Mouse (Mus musculus): ENCODE measurements around the gene Klhdc8a. TPM values are rescaled to one million over a fixed set of nuclear protein-coding genes. Genes with fewer than 3 reads are reported as not detected.

The Klhdc8a gene
- polyA plus RNA-seq (2014; fragmentation: Illumina TruSeq; extraction: RNeasy Lipid Tissue Mini Kit (QIAGEN cat#74804); ENCODE audit: insufficient read depth, low read depth, low replicate concordance) = 2.8 TPM

DNA sequence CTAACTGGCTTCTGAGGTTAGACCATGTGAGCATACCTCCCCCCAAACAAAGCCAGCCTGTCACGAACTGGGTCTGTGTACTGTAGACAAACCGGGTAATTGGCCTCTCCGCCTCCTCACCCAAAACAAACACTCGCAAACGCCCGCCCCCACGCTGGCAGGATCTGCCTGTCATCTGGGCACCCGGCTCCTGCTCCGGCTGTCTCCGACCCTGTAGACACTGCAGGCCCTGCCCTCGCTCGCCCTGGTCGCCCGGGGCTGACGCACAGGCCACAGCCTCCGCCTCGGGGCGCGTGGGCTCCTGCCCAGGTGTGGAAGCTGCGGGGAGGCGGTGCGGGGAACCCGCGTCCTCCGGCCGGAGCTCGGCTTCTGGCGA is at the start of gene Klhdc8a:
TSS of gene Klhdc8a (plus strand) at position 202 of the 376 bp plus-strand sequence.

GRCm38 (mm10) chr1:132315889-132316624 is 17.6 kb downstream of the Klhdc8a start, which contains the start of gene Nuak2:
Gene Nuak2, plus strand, starts transcription at chr1:132316126.

Other genes starting within 250 kb of the Klhdc8a start
- gene Mfsd4a, start 230.6 kb upstream of the Klhdc8a start, polyA plus RNA-seq (2014; fragmentation: Illumina TruSeq; extraction: RNeasy Lipid Tissue Mini Kit (QIAGEN cat#74804); ENCODE audit: insufficient read depth, low read depth, low replicate concordance) = 1.6 TPM
- gene Cdk18, start 158.9 kb upstream of the Klhdc8a start, polyA plus RNA-seq (2014; fragmentation: Illumina TruSeq; extraction: RNeasy Lipid Tissue Mini Kit (QIAGEN cat#74804); ENCODE audit: insufficient read depth, low read depth, low replicate concordance) = 6.4 TPM
- not detected for gene Lemd1, start 107.2 kb upstream of the Klhdc8a start, polyA plus RNA-seq (2014; fragmentation: Illumina TruSeq; extraction: RNeasy Lipid Tissue Mini Kit (QIAGEN cat#74804); ENCODE audit: insufficient read depth, low read depth, low replicate concordance)
- gene AC124108.1, start 107.2 kb upstream of the Klhdc8a start, polyA plus RNA-seq (2014; fragmentation: Illumina TruSeq; extraction: RNeasy Lipid Tissue Mini Kit (QIAGEN cat#74804); ENCODE audit: insufficient read depth, low read depth, low replicate concordance) = not detected
- gene Gm10188, start 68.9 kb upstream of the Klhdc8a start, polyA plus RNA-seq (2014; fragmentation: Illumina TruSeq; extraction: RNeasy Lipid Tissue Mini Kit (QIAGEN cat#74804); ENCODE audit: insufficient read depth, low read depth, low replicate concordance) = not detected
- gene Nuak2, start 17.5 kb downstream of the Klhdc8a start, polyA plus RNA-seq (2014; fragmentation: Illumina TruSeq; extraction: RNeasy Lipid Tissue Mini Kit (QIAGEN cat#74804); ENCODE audit: insufficient read depth, low read depth, low replicate concordance) = 5.9 TPM
- gene Tmcc2, start 92.7 kb downstream of the Klhdc8a start, polyA plus RNA-seq (2014; fragmentation: Illumina TruSeq; extraction: RNeasy Lipid Tissue Mini Kit (QIAGEN cat#74804); ENCODE audit: insufficient read depth, low read depth, low replicate concordance) = 78.9 TPM
- gene Dstyk, start 118.9 kb downstream of the Klhdc8a start, polyA plus RNA-seq (2014; fragmentation: Illumina TruSeq; extraction: RNeasy Lipid Tissue Mini Kit (QIAGEN cat#74804); ENCODE audit: insufficient read depth, low read depth, low replicate concordance) = 7.9 TPM
- gene Rbbp5, start 178.7 kb downstream of the Klhdc8a start, polyA plus RNA-seq (2014; fragmentation: Illumina TruSeq; extraction: RNeasy Lipid Tissue Mini Kit (QIAGEN cat#74804); ENCODE audit: insufficient read depth, low read depth, low replicate concordance) = 15.7 TPM
- 5.0 TPM for gene Tmem81, start 207.6 kb downstream of the Klhdc8a start, polyA plus RNA-seq (2014; fragmentation: Illumina TruSeq; extraction: RNeasy Lipid Tissue Mini Kit (QIAGEN cat#74804); ENCODE audit: insufficient read depth, low read depth, low replicate concordance)
- 0.08 TPM for gene Cntn2, start 244.6 kb downstream of the Klhdc8a start, polyA plus RNA-seq (2014; fragmentation: Illumina TruSeq; extraction: RNeasy Lipid Tissue Mini Kit (QIAGEN cat#74804); ENCODE audit: insufficient read depth, low read depth, low replicate concordance)